Mouse (Mus musculus): ENCODE results near the gene Aif1l.

Gene Aif1l

DNA sequence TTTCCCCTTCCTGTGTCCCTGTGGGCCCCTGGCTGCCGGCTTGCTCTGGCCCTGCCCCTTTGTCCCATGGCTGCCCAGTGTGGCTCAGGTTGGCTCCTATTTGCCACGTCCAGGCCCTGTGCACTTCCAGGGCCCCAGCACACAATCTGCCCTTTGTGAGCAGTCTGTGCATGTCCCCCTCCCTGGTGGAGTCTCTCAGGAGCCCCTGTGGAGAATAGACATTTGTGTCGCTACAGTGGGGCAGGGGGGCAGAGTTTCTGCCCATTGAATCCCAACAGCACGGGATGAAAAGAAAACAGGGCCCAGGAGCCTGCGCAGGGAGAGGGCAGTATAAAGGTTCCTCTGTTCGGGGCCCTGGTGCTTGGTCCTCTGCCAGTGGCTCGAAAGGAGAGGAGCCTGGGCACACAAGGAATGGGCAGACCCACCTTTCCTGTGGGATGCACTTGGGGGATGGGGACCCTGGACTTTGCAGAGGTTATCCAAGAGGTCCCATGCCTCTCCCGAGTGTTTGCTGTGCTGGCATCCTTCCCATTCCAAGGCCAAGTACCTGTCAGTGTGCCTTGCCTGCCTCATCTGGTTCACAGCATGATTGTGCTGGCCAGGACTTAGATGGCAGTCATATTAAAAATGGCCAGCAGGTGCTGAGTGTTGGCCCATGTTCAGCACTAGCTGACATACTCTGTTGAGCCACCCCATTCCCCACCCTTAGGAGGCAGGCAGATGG, 12.7 kb downstream of the Aif1l start:
- no peak for DNase-seq (ENCODE audit: low read depth, low spot score)
- Histone ChIP-seq H3K36me3 (ENCODE audit: control insufficient read depth, insufficient read depth, low read length, poor library complexity, severe bottlenecking) (no peaks in the 10 kb centered on the region), H3K27me3 (ENCODE audit: control insufficient read depth, insufficient read depth, low read length, poor library complexity, severe bottlenecking) (no peaks in the 10 kb centered on the region)

DNA sequence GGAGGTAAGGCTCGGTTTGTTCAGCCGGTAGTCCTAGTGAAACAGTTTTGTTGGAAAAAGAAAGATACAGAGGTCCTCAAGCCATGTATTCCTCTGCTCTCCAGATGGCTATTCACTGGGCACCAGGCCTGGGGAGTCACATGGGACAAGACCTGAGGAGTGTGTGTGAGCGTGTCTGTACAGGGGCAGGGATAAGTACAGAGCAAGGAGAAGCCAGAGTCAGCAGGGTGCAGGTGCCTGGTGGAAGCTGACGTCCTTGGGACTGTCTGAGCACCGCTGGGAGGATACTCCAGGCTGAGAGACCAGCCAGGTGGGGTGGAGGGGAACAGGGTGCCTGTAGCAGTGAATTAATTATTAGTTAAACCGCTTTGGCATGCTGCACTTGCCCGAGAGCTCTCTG, 13.6 kb downstream of the Aif1l start:
- no peaks in the 10 kb centered on the region for H3K36me3 ChIP-seq (ENCODE audit: control insufficient read depth, insufficient read depth, low read length, poor library complexity, severe bottlenecking)
- no peak for DNase-seq (ENCODE audit: low read depth, low spot score)
- H3K27me3 ChIP-seq (ENCODE audit: control insufficient read depth, insufficient read depth, low read length, poor library complexity, severe bottlenecking): no peaks in the 10 kb centered on the region

DNA sequence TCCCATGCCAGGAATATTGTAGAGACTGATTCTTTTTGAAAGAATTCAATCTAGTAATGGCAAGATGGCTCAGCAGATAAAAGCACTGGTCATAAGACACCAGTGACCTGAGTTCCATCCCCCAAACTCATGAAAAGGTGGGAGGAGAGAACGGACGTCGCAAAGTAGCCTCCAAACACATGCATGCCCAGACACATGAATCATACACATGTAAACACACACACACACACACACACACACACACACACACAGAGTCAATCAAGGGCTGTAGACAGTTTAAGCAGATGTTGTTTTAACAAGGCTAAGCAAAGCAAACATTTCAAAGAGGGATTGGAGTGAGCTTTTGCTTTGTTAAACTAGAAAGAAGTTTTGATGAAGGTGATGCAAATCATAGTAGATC, 14.3 kb downstream of the Aif1l start:
- Histone ChIP-seq H3K36me3 (ENCODE audit: control insufficient read depth, insufficient read depth, low read length, poor library complexity, severe bottlenecking) (no peaks in the 10 kb centered on the region), H3K27me3 (ENCODE audit: control insufficient read depth, insufficient read depth, low read length, poor library complexity, severe bottlenecking) (no peaks in the 10 kb centered on the region)
- no peak for DNase-seq (ENCODE audit: low read depth, low spot score)

DNA sequence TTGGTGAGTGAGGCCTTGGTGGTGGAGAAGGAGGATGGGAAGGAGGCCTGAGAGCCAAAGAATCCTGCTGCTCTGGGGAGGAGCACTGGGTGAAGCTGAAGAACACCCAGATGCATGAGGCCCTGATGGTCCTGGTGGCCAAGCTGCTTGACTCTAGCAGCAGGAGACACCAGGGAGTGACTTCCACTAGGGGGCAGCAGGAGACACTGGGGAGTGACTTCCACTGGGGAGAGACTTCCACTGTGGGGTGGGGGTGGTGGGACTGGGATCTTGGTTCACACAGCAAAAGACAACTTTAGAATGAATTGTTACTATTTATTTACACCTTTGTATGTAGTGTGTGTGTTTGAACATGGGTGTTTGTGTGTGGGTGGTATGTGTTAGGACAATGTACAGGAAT, 15.2 kb downstream of the Aif1l start:
- H3K36me3 ChIP-seq (ENCODE audit: control insufficient read depth, insufficient read depth, low read length, poor library complexity, severe bottlenecking): no peaks in the 10 kb centered on the region
- DNase-seq (ENCODE audit: low read depth, low spot score): peak; percentile 70

DNA sequence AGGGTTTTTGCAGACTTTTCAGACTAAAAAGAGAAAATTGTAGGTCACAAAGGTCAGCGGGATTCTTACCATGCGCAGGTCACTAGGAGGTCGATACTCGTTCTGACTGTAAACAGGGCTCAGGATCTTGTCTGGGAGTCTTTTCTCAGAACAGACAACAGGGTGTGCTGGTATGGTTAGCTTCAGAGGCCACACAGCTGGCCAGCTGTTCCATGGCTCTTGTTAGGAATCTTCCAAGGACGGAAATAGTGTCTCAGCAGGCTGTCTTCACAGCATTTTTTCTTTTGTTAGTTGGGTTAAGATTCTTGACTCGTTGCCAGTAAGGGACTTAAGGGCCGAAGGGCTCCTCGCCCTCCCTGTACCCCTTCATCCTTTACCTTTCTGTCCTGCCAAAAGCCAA, 16.9 kb downstream of the Aif1l start:
- Histone ChIP-seq H3K36me3 (ENCODE audit: control insufficient read depth, insufficient read depth, low read length, poor library complexity, severe bottlenecking) (no peaks in the 10 kb centered on the region), H3K27me3 (ENCODE audit: control insufficient read depth, insufficient read depth, low read length, poor library complexity, severe bottlenecking) (no peaks in the 10 kb centered on the region)
- DNase-seq (ENCODE audit: low read depth, low spot score): no peak

More for the DNA sequence above, 15.2 kb downstream of the Aif1l start:
- no peaks in the 10 kb centered on the region for H3K27me3 ChIP-seq (ENCODE audit: control insufficient read depth, insufficient read depth, low read length, poor library complexity, severe bottlenecking)

DNA sequence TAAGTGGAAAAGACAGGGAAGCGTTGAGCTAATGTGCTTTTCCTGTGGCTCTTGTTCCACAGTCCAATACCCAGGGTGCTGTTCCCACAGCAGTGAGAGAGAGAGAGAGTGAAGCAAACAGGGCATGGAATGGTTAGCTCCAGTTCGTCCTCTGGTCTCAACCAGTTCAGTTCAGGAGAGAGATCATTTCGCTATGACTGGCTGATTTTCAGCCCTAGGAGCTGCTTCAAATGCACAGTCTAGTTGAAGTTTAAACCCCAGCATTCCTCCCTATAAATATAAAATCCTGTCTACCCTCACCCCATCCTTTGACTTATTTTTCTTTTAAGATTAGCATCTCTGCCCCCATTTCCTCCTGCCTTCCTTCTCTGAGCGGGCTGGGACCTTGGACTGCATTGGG, 22.6 kb downstream of the Aif1l start:
- Histone ChIP-seq H3K27me3 (ENCODE audit: control insufficient read depth, insufficient read depth, low read length, poor library complexity, severe bottlenecking) (no peaks in the 10 kb centered on the region), H3K36me3 (ENCODE audit: control insufficient read depth, insufficient read depth, low read length, poor library complexity, severe bottlenecking) (peaks cover 2% of the 10 kb centered on the region)
- no peak for DNase-seq (ENCODE audit: low read depth, low spot score)

DNA sequence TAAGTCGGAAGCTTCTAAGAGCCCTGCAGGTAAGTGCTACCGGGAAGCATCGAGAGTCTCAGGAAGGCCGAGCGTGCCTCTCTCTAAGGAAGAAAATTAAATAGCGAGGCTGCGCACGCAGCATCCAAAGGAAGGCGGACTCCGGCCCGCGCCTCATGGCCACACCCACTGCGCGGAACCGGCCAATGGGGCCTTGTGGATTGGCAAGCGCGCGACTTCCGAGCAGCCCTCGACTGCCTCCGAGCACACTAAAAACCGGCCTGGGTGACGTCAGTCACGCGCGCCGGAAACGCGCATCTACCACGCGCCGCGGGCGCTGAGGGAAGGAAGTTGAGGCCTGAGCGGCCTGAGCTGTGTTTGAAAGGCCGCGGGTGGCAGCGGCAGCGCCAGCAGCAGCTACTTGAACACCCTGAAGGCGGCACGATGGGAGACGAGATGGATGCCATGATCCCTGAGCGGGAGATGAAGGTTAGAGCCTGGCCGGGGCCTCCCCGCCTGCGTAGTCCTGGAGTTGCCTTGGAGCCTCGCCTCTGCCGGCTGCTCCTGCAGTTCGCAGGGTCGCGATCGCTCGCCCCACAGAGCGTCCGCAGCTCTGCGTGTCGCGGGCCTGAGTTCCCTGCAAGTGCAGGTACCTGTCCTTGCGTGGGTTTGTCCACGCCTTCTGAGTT, 24.3 kb downstream of the Aif1l start, which contains the start of gene Nup214:
Gene Nup214 (plus strand): TSS at position 296 of the 668 bp plus-strand sequence.
- peak; percentile 99 for DNase-seq (ENCODE audit: low read depth, low spot score)
- Histone ChIP-seq H3K36me3 (ENCODE audit: control insufficient read depth, insufficient read depth, low read length, poor library complexity, severe bottlenecking) (peaks cover 4% of the 10 kb centered on the region), H3K27me3 (ENCODE audit: control insufficient read depth, insufficient read depth, low read length, poor library complexity, severe bottlenecking) (no peaks in the 10 kb centered on the region)

DNA sequence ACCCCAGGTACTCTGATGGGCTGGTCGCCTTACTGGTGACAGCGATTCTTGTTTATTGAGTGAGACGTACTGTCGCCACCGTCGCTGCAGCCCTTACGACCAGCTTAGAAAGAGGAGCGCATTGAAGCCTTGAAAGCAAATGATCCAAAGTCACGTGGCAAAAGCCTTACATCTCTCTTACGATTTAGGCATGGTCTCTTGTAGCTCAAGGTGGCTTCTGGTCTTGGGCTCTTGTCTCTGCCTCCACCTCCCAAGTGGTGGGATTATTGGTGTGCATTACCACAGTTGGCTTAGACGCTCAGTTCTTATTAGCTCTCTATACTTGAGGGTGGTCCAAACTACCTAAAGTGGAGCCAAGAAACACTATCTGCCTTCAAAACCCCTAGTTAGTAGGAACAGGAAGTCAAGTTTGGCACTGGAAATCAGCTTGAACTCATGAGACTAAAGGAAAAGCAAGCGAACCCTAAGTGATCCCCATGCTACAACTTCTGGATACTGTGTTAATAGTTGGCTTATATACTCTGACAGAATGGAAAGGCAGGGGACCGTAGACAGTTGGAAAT, 25.0 kb downstream of the Aif1l start:
- Histone ChIP-seq H3K36me3 (ENCODE audit: control insufficient read depth, insufficient read depth, low read length, poor library complexity, severe bottlenecking) (peaks cover 8% of the 10 kb centered on the region), H3K27me3 (ENCODE audit: control insufficient read depth, insufficient read depth, low read length, poor library complexity, severe bottlenecking) (no peaks in the 10 kb centered on the region)
- DNase-seq (ENCODE audit: low read depth, low spot score): no peak

DNA sequence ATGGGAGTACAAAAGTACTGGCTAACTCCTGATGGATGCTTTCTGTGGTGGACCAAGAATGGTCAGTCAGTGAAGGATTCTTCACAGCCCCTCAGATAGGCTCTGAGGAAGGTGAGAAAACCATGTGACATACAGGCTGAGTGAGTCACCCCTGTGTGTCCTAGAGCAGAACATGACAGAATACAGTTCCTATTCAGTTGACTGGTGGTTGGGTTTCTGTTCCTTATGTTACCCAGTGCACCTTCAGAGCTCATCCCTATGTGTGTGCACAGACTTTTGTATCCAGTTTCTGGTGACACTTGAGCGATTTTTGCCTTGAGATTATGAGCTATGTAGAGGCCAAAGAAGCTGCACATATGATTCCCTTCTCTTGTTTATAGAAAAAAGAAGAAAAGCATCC, 37.8 kb downstream of the Aif1l start:
- DNase-seq (ENCODE audit: low read depth, low spot score): peak; percentile 46
- H3K36me3 ChIP-seq (ENCODE audit: control insufficient read depth, insufficient read depth, low read length, poor library complexity, severe bottlenecking): peaks cover 15% of the 10 kb centered on the region
- no peaks in the 10 kb centered on the region for H3K27me3 ChIP-seq (ENCODE audit: control insufficient read depth, insufficient read depth, low read length, poor library complexity, severe bottlenecking)

DNA sequence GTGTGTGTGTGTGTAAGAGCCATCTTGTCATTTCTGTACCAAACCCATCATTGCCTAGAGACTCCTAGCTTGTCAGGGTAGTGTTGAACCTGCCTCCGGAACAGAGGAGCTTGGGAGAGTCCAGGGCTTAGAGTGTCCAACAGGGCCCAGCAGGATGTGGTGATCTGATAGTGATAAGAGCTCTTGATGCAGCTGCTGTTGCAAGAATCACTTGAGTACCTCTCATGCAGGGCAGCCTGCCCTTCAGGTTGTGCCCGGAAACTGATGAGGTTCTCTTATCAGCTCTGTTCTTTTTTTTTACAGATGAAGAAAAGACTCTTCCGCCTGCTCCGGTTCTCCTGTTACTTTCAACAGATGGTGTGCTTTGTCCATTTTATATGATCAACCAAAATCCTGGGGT, 41.0 kb downstream of the Aif1l start:
- DNase-seq (ENCODE audit: low read depth, low spot score): no peak
- Histone ChIP-seq H3K27me3 (ENCODE audit: control insufficient read depth, insufficient read depth, low read length, poor library complexity, severe bottlenecking) (no peaks in the 10 kb centered on the region), H3K36me3 (ENCODE audit: control insufficient read depth, insufficient read depth, low read length, poor library complexity, severe bottlenecking) (peaks cover 16% of the 10 kb centered on the region)

DNA sequence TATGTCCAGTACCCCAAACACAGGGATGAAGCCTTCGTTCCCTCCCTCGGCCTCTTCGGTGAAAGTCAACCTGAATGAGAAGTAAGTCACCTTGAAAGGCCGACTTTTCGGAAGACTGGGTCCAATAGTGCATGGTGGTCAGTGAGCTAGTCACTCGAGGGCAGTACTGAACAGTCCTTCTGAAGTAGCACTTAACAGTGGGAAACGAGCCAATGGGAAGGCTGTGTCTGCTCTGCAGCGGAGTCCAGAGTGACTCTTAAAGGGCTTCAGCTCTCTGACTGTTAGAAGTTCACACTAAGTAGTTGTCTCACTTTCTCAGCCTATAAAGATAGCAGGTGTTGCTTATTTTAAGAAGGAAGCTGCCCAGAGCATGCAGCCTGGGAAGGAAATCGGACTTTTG, 45.0 kb downstream of the Aif1l start:
- Histone ChIP-seq H3K27me3 (ENCODE audit: control insufficient read depth, insufficient read depth, low read length, poor library complexity, severe bottlenecking) (no peaks in the 10 kb centered on the region), H3K36me3 (ENCODE audit: control insufficient read depth, insufficient read depth, low read length, poor library complexity, severe bottlenecking) (peaks cover 13% of the 10 kb centered on the region)
- DNase-seq (ENCODE audit: low read depth, low spot score): no peak

DNA sequence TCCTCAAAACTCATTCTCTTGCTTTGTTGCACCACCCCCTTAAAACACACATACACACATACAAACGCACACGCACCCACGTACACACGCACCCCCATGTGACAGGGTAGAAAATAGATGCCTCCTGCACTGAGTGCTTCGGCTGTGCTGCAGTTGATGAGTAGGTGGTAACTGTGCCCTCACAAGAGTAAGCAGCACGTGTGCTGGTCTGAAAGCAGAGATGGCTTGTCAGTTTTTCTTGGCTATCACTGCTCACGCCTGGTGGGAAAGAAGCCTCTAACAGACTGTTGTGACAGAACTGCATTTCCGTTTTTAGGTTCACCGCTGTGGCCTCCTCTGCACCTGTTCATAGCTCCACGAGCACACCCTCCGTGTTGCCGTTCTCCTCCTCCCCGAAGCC, 46.1 kb downstream of the Aif1l start:
- peaks cover 14% of the 10 kb centered on the region for H3K36me3 ChIP-seq (ENCODE audit: control insufficient read depth, insufficient read depth, low read length, poor library complexity, severe bottlenecking)

DNA sequence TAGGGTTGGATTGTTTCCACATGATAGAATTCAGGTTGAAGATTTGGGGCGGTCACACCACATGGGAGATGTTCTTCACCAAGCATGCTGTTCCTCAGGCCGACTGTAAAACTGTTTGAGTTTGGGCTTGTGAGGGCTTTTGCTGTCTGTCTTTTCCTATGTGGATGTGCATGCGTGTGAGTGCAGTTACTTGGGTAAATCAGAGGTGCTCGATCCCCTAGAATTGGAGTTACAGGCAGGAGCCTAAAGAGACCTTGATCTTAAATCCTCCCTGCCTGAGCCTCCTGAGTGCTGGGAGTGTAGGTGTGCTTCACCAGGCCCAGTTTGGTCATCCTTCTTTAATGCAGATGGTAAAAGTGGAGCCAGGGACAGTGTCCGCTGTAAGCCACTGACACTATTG, 47.6 kb downstream of the Aif1l start:
- peaks cover 11% of the 10 kb centered on the region for H3K36me3 ChIP-seq (ENCODE audit: control insufficient read depth, insufficient read depth, low read length, poor library complexity, severe bottlenecking)
- no peak for DNase-seq (ENCODE audit: low read depth, low spot score)
- H3K27me3 ChIP-seq (ENCODE audit: control insufficient read depth, insufficient read depth, low read length, poor library complexity, severe bottlenecking): no peaks in the 10 kb centered on the region

More for the DNA sequence above, 46.1 kb downstream of the Aif1l start:
- H3K27me3 ChIP-seq (ENCODE audit: control insufficient read depth, insufficient read depth, low read length, poor library complexity, severe bottlenecking): no peaks in the 10 kb centered on the region
- no peak for DNase-seq (ENCODE audit: low read depth, low spot score)

DNA sequence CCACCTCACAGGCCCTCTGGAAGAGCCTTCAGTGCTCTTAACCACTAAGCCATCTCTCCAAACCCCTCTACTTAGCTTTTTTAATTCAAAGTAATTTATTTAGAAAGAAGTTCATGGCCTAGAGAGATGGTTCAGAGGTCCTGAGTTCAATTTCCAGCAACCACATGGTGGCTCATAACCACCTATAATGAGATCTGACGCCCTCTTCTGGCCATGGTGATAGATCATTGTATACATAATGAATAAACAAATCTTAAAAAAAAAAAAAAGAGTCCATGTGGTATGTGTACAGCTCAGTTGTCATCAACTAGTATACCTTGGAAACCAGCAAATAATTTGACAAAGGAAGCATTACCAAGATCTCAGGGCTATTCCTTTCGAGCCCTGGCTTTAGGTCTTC, 48.5 kb downstream of the Aif1l start:
- peak; percentile 44 for DNase-seq (ENCODE audit: low read depth, low spot score)
- Histone ChIP-seq H3K27me3 (ENCODE audit: control insufficient read depth, insufficient read depth, low read length, poor library complexity, severe bottlenecking) (no peaks in the 10 kb centered on the region), H3K36me3 (ENCODE audit: control insufficient read depth, insufficient read depth, low read length, poor library complexity, severe bottlenecking) (peaks cover 15% of the 10 kb centered on the region)

DNA sequence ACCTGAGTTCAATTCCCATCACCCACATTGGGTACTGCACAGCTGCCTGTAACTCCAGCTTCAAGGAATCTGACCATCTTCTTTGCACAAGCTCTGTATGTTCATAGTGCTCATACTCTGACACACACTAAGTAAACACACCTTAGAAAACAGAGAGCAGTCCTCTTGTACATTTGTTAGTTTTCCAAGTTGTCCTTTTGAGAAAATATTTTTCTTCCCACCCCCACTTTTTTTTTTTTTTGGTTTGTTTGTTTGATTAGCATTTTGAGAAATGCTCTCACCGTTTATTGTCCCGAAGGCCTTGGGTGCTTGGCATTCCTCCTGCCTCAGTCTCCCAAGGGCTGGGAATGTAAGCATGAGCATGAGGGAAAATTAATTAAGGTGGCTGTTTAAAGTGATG, 58.4 kb downstream of the Aif1l start:
- H3K27me3 ChIP-seq (ENCODE audit: control insufficient read depth, insufficient read depth, low read length, poor library complexity, severe bottlenecking): no peaks in the 10 kb centered on the region
- DNase-seq (ENCODE audit: low read depth, low spot score): no peak
- peaks cover 22% of the 10 kb centered on the region for H3K36me3 ChIP-seq (ENCODE audit: control insufficient read depth, insufficient read depth, low read length, poor library complexity, severe bottlenecking)

Measured in splenic B cell, adult 2 months (primary cell).